ENCODE assay signal across 25 mouse cellular contexts in the genomic region with DNA sequence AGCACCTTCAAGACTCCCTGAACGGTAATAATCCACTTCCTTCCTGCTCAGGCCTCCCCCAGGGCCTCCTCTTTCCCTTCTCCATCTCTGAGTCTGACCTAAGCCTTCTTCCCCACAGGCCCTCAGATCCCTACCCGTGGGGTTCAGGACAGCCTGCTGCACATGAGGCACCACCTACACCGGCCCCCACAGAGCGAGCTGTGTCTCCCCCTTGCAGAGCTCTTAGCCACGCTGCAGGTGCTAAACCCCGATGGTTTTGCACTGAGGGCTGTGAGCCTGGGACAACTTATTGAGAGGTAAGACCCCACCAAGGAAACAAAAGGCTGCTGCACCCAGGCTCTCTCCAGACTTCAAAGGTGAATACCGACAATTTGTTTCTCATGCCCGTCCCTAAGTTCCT. TPM values are rescaled to one million over a fixed set of nuclear protein-coding genes. Genes with fewer than 3 reads are reported as not detected.
A peak's percentile ranks its signal among the peaks of the same experiment; 100 is the strongest.
DNase-seq lines count a peak whose midpoint lies in the region; ATAC-seq lines count a peak whose summit lies in the region.
"Had no signal": no experiment of that assay in that cellular context is flagged by ENCODE, and none has a peak within 500 bp of the region (broad histone marks: within the 10 kb centered on the region; RNA-seq: fewer than 3 reads in every experiment).

No protein-coding gene starts in this region.

- no peak overlapping the region for H3K4me2 ChIP-seq in heart, embryonic 16.5 days (ENCODE audit: low read depth, low read length)
- H3K4me2 ChIP-seq in heart, embryonic 12.5 days, result no peak overlapping the region
- H3K4me2 ChIP-seq in heart, embryonic 11.5 days, result no peak overlapping the region
- H3K4me2 ChIP-seq: embryonic facial prominence, embryonic 13.5 days; forebrain, embryonic 12.5 days; heart, embryonic 13.5 days; hindbrain, embryonic 13.5 days had no signal

- no peak overlapping the region for H3K9ac ChIP-seq in heart, embryonic 16.5 days (ENCODE audit: low read length)
- no peak overlapping the region for H3K9ac ChIP-seq in heart, embryonic 12.5 days
- no peak overlapping the region for H3K9ac ChIP-seq in heart, embryonic 11.5 days (ENCODE audit: low read depth, low read length)
- H3K9ac ChIP-seq: embryonic facial prominence, embryonic 13.5 days; forebrain, embryonic 12.5 days; heart, embryonic 13.5 days; hindbrain, embryonic 13.5 days had no signal

- no peak overlapping the region for H3K27ac ChIP-seq in heart, embryonic 16.5 days (ENCODE audit: low read length)
- no peak overlapping the region for H3K27ac ChIP-seq in heart, embryonic 12.5 days (ENCODE audit: poor library complexity, severe bottlenecking)
- H3K27ac ChIP-seq in limb, embryonic 10.5 days, result peak overlapping the region; percentile 42; the same call in 1 of the 2 replicates
- H3K27ac ChIP-seq in heart, embryonic 11.5 days (ENCODE audit: low read depth, low read length), result no peak overlapping the region
- H3K27ac ChIP-seq: embryonic facial prominence, embryonic 13.5 days; forebrain, embryonic 12.5 days; heart, embryonic 13.5 days; hindbrain, embryonic 13.5 days; hindbrain, postnatal 0 days had no signal

- DNase-seq in limb, embryonic 10.5 days (ENCODE audit: low spot score), result no peak
- peak; percentile 64 for DNase-seq in thymus, postnatal 0 days (ENCODE audit: low spot score)
- peak; percentile 46 to 63 for DNase-seq in thymus, postnatal 36 days
- no peak for DNase-seq in urinary bladder, postnatal 10 days (ENCODE audit: low spot score)
- DNase-seq: adrenal gland, postnatal 10 days; cerebellum, adult 18-20 months; cerebellum, adult 9-11 months; cerebellum, postnatal 36 days; gastrocnemius, postnatal 10 days; heart, adult 18-20 months; heart, postnatal 10 days; heart, postnatal 4 days had no signal

- 77% methylated on average over 8 of the region's 8 CpGs for WGBS in heart, embryonic 16.5 days
- 80% methylated on average over 8 of the region's 8 CpGs for WGBS in heart, embryonic 12.5 days
- WGBS in limb, embryonic 10.5 days, result 73% methylated on average over 8 of the region's 8 CpGs
- 77% methylated on average over 8 of the region's 8 CpGs for WGBS in heart, embryonic 11.5 days (ENCODE audit: insufficient replicate concordance)

- H3K4me1 ChIP-seq in heart, embryonic 16.5 days (ENCODE audit: control insufficient read depth, insufficient read depth, low read length), result peaks cover 4% of the 10 kb centered on the region
- H3K4me1 ChIP-seq in heart, embryonic 12.5 days (replicated peaks), result no peaks in the 10 kb centered on the region
- peaks cover 4% of the 10 kb centered on the region; the same call in 1 of the 2 replicates for H3K4me1 ChIP-seq in limb, embryonic 10.5 days
- H3K4me1 ChIP-seq in heart, embryonic 11.5 days (ENCODE audit: control insufficient read depth, insufficient read depth, low read length), result no peaks in the 10 kb centered on the region
- H3K4me1 ChIP-seq: forebrain, embryonic 12.5 days; heart, embryonic 13.5 days; hindbrain, embryonic 13.5 days had no signal

- no peak overlapping the region for H3K4me3 ChIP-seq in heart, embryonic 16.5 days (ENCODE audit: low read length)
- no peak overlapping the region for H3K4me3 ChIP-seq in heart, embryonic 12.5 days
- H3K4me3 ChIP-seq in limb, embryonic 10.5 days, result no peak overlapping the region
- H3K4me3 ChIP-seq in heart, embryonic 11.5 days (ENCODE audit: low read depth, low read length), result no peak overlapping the region
- H3K4me3 ChIP-seq: embryonic facial prominence, embryonic 13.5 days; forebrain, embryonic 12.5 days; heart, embryonic 13.5 days; hindbrain, embryonic 13.5 days had no signal

- no peaks in the 10 kb centered on the region for H3K27me3 ChIP-seq in heart, embryonic 16.5 days (ENCODE audit: control insufficient read depth, insufficient read depth, low read length)
- no peaks in the 10 kb centered on the region for H3K27me3 ChIP-seq in heart, embryonic 12.5 days (replicated peaks)
- H3K27me3 ChIP-seq in limb, embryonic 10.5 days (ENCODE audit: low read depth, poor library complexity, severe bottlenecking), result no peaks in the 10 kb centered on the region
- no peaks in the 10 kb centered on the region for H3K27me3 ChIP-seq in heart, embryonic 11.5 days (ENCODE audit: control insufficient read depth, insufficient read depth, low read length)
- H3K27me3 ChIP-seq: embryonic facial prominence, embryonic 13.5 days; forebrain, embryonic 12.5 days; heart, embryonic 13.5 days; hindbrain, embryonic 13.5 days had no signal

- H3K36me3 ChIP-seq in heart, embryonic 16.5 days (ENCODE audit: control insufficient read depth, insufficient read depth), result peaks cover 35% of the 10 kb centered on the region
- H3K36me3 ChIP-seq in heart, embryonic 12.5 days, result peaks cover 67% of the 10 kb centered on the region
- peaks cover 76% of the 10 kb centered on the region for H3K36me3 ChIP-seq in limb, embryonic 10.5 days
- peaks cover 12% of the 10 kb centered on the region for H3K36me3 ChIP-seq in heart, embryonic 11.5 days (ENCODE audit: control insufficient read depth, insufficient read depth, low read length)

- H3K9me3 ChIP-seq in heart, embryonic 16.5 days (replicated peaks; ENCODE audit: control insufficient read depth, low read length), result no peaks in the 10 kb centered on the region
- no peaks in the 10 kb centered on the region for H3K9me3 ChIP-seq in heart, embryonic 12.5 days (replicated peaks)
- H3K9me3 ChIP-seq in limb, embryonic 10.5 days (replicated peaks), result no peaks in the 10 kb centered on the region
- no peaks in the 10 kb centered on the region for H3K9me3 ChIP-seq in heart, embryonic 11.5 days (replicated peaks; ENCODE audit: control insufficient read depth, low read length)
- H3K9me3 ChIP-seq: embryonic facial prominence, embryonic 13.5 days; forebrain, embryonic 12.5 days; G1E; heart, embryonic 13.5 days; hindbrain, embryonic 13.5 days had no signal

- ATAC-seq in heart, embryonic 16.5 days (replicated peaks; ENCODE audit: extremely low read depth, insufficient read depth, low FRiP score), result 0 out of 2 replicates have a peak, but pooled peaks have one; percentile 4
- no peak for ATAC-seq in heart, embryonic 12.5 days (ENCODE audit: insufficient number of reproducible peaks, low FRiP score)
- no peak for ATAC-seq in cerebellum, adult (ENCODE audit: insufficient number of reproducible peaks, low FRiP score, low TSS enrichment)
- ATAC-seq in heart, embryonic 11.5 days (replicated peaks; ENCODE audit: insufficient number of reproducible peaks, low FRiP score, low TSS enrichment), result no peak
- ATAC-seq: forebrain, embryonic 16.5 days; hindbrain, postnatal 0 days had no signal

RNA-seq across cellular contexts. Expression of a gene that starts 19.9 kb away (rescaled TPM):
- 0.24 and 0.55 TPM in 2 replicates for polyA plus RNA-seq in heart, embryonic 16.5 days (2015; fragmentation: Nextera tagmentation; extraction: Ambion mirVana)
- 0.28 TPM in 2 replicates for polyA plus RNA-seq in heart, embryonic 12.5 days (2016; fragmentation: Nextera tagmentation; extraction: Ambion mirVana)
- 0.04 TPM in 1 of 2 replicates, not detected in the other for polyA plus RNA-seq in limb, embryonic 10.5 days (2016; fragmentation: Nextera tagmentation; extraction: Ambion mirVana)
- polyA plus RNA-seq in thymus, postnatal 0 days (2015; fragmentation: Nextera tagmentation; extraction: Ambion mirVana), result 0.26 and 0.27 TPM in 2 replicates
- polyA plus RNA-seq in heart, embryonic 11.5 days (2014; fragmentation: Nextera tagmentation; extraction: Ambion mirVana), result 0.23 and 0.55 TPM in 2 replicates
- polyA plus RNA-seq: C2C12, G1E had no signal

RNA-seq across cellular contexts. Expression of a gene that starts 34.0 kb away (rescaled TPM):
- 76.2 and 77.2 TPM in 2 replicates for polyA plus RNA-seq in heart, embryonic 16.5 days (2015; fragmentation: Nextera tagmentation; extraction: Ambion mirVana)
- 62.3 and 65.7 TPM in 2 replicates for polyA plus RNA-seq in heart, embryonic 12.5 days (2016; fragmentation: Nextera tagmentation; extraction: Ambion mirVana)
- 36.7 and 40.0 TPM in 2 replicates for polyA plus RNA-seq in limb, embryonic 10.5 days (2016; fragmentation: Nextera tagmentation; extraction: Ambion mirVana)
- 20.6 and 22.5 TPM in 2 replicates for polyA plus RNA-seq in thymus, postnatal 0 days (2015; fragmentation: Nextera tagmentation; extraction: Ambion mirVana)
- polyA plus RNA-seq in heart, embryonic 11.5 days (2014; fragmentation: Nextera tagmentation; extraction: Ambion mirVana), result 56.9 and 63.2 TPM in 2 replicates

RNA-seq across cellular contexts. Expression of a gene that starts 55.8 kb away (rescaled TPM):
- not detected in 2 replicates for polyA plus RNA-seq in heart, embryonic 16.5 days (2015; fragmentation: Nextera tagmentation; extraction: Ambion mirVana)
- not detected in 2 replicates for polyA plus RNA-seq in heart, embryonic 12.5 days (2016; fragmentation: Nextera tagmentation; extraction: Ambion mirVana)
- polyA plus RNA-seq in limb, embryonic 10.5 days (2016; fragmentation: Nextera tagmentation; extraction: Ambion mirVana), result not detected in 2 replicates
- polyA plus RNA-seq in thymus, postnatal 0 days (2015; fragmentation: Nextera tagmentation; extraction: Ambion mirVana), result not detected in 2 replicates
- not detected in 2 replicates for polyA plus RNA-seq in heart, embryonic 11.5 days (2014; fragmentation: Nextera tagmentation; extraction: Ambion mirVana)
- polyA plus RNA-seq: C2C12; embryonic facial prominence, embryonic 13.5 days; forebrain, embryonic 12.5 days; forebrain, embryonic 16.5 days; frontal cortex, adult 2 months; G1E; heart, embryonic 13.5 days; hindbrain, embryonic 13.5 days; hindbrain, postnatal 0 days had no signal

Comparison
In these comparisons a context has a peak if more than half of its experiments do, and no peak if none do; other contexts are left out.
1. DNase-seq: peak in thymus, postnatal 0 days (single experiment) and thymus, postnatal 36 days (2 of 2); none in limb, embryonic 10.5 days (single experiment) and urinary bladder, postnatal 10 days (single experiment).